Mouse (Mus musculus): Measurements from ENCODE around the gene Rimbp2. TPM values are rescaled to one million over a fixed set of nuclear protein-coding genes. Genes with fewer than 3 reads are reported as not detected.
"Not testable (repeated sequence)": the region's sequence is repeated elsewhere in the genome, so short reads cannot be mapped to it uniquely, and the experiment has no call there.

Gene Rimbp2
- polyA plus RNA-seq, 1 experiment: not detected

DNA sequence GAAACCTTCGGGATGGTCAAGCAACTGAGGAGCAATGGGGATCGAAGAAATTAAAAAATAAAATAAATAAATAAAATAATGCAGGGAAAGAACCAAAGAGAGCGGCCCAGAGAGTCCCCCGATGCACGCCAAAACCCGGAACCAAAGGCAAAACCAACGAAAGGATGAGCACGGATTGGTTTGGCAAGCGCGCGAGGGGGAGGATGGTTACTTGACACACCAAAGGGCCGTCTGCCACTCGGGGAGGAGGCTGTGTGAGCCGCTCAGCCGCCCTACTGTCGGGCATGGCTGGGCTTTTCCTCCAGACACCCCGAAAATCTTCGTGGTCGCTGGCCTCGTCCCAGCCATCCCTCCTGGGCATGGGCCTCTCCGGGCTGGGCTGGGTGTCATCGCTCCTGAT lies 171.7 kb downstream of the Rimbp2 start:
- Histone ChIP-seq H3K4me3 (ENCODE audit: insufficient read depth, low read depth, low read length) (no peak overlapping the region), H3K27ac (replicated peaks; ENCODE audit: low read depth, low read length) (no peak overlapping the region), H3K4me1 (ENCODE audit: control insufficient read depth, insufficient read depth, insufficient read length, low read length) (no peaks in the 10 kb centered on the region)

GRCm38 (mm10) chr5:128776386-128776785 lies 176.9 kb downstream of the Rimbp2 start:
- Histone ChIP-seq H3K4me3 (ENCODE audit: insufficient read depth, low read depth, low read length) (no peak overlapping the region), H3K4me1 (ENCODE audit: control insufficient read depth, insufficient read depth, insufficient read length, low read length) (no peaks in the 10 kb centered on the region), H3K27ac (replicated peaks; ENCODE audit: low read depth, low read length) (no peak overlapping the region)

DNA sequence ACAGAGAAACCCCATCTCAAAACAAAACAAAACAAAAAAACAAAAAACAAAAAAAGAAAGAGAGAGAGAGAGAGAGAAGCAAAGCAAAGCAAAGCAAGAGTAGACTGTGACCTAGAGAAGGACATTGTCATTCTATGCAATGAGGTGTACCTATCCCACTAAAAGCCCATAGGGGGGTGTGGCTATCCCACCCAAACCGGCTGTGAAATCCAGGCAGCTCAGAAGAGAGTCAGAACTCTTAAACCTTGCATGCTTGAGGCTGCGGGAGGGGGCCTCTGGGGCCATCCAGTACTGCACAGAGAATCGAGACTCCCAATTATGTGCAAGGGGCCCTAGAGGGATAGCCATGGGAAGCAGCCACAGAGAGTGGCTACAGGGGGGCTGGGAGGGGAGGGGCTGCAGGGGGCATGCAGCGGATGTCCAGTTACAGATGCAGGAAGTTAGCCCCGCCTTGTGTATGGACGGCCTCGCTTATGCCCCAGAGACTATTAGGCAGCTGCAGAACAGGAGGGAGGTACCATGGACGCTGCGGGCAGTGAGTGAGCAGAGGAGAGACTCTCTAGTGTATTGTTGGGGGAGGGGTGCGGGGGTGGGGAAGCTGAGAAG lies 184.2 kb downstream of the Rimbp2 start:
- no peak overlapping the region for H3K27ac ChIP-seq (replicated peaks; ENCODE audit: low read depth, low read length)
- H3K4me1 ChIP-seq (ENCODE audit: control insufficient read depth, insufficient read depth, insufficient read length, low read length): no peaks in the 10 kb centered on the region

DNA sequence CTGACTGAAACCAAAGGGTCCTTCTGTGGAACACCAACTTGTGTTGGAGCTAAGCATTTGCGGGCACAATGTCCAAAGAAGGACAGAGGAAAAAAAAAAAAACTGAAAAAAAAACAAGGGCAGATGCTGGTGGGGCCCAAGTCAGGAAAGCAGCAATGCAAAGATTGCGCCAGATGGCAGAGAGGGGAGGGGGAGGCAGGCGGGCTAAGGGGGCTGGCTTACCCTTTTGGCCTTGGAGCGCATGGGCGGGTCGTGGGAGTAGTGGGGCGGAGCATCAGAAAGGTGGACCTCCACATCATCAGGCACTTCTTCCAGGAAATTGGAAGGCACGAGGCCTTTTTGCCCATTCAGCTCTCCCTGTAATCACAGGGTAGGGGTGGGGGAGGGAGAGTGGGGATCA lies 192.2 kb downstream of the Rimbp2 start:
- Histone ChIP-seq H3K4me1 (ENCODE audit: control insufficient read depth, insufficient read depth, insufficient read length, low read length) (no peaks in the 10 kb centered on the region), H3K27ac (replicated peaks; ENCODE audit: low read depth, low read length) (no peak overlapping the region), H3K4me3 (ENCODE audit: insufficient read depth, low read depth, low read length) (no peak overlapping the region)

More for the DNA sequence above, 184.2 kb downstream of the Rimbp2 start:
- H3K4me3 ChIP-seq (ENCODE audit: insufficient read depth, low read depth, low read length): no peak overlapping the region

DNA sequence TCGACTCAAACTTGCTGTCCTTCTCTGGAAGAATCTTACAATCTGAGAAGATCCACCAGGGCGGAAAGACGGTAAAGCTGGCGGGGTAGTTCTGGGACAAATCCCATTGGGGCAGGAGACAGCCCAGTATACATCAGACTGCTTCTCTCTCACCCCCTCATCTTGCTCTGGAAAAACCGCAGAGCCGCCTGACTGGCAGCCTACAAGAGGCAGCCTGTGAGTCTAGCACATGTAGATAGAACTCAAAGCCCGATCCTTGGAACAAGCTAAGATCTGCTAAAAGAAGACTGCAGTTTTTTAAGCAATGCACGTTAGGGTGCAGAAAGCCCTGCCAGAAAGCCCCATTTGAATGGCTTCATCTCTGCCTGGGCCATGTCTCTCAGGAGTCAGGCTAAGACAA lies 207.0 kb downstream of the Rimbp2 start:
- H3K27ac ChIP-seq (replicated peaks; ENCODE audit: low read depth, low read length): no peak overlapping the region
- H3K4me1 ChIP-seq (ENCODE audit: control insufficient read depth, insufficient read depth, insufficient read length, low read length): no peaks in the 10 kb centered on the region
- H3K4me3 ChIP-seq (ENCODE audit: insufficient read depth, low read depth, low read length): no peak overlapping the region

DNA sequence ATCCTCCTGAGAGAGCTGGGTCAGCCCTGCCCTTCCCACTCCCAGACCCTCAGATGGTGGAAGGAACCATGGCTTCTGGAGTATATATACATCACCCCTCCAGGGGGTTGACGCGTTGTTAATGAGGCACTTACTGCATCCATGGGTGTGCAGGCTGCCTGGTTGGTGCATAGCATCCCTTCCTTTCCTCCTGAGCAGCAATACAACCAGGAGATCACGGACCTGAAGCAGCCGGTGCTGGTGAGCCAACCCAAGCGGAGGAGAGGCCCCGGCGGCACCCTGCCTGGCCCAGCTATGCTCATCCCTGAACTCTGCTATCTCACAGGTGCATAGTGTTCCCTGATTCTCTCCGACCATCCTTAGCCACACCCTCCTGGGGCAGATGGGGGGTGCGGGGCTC lies 208.1 kb downstream of the Rimbp2 start:
- Histone ChIP-seq H3K4me1 (ENCODE audit: control insufficient read depth, insufficient read depth, insufficient read length, low read length) (no peaks in the 10 kb centered on the region), H3K4me3 (ENCODE audit: insufficient read depth, low read depth, low read length) (no peak overlapping the region), H3K27ac (replicated peaks; ENCODE audit: low read depth, low read length) (no peak overlapping the region)

- Histone ChIP-seq H3K4me3 (ENCODE audit: insufficient read depth, low read depth, low read length) (no peak overlapping the region), H3K27ac (replicated peaks; ENCODE audit: low read depth, low read length) (no peak overlapping the region), H3K4me1 (ENCODE audit: control insufficient read depth, insufficient read depth, insufficient read length, low read length) (no peaks in the 10 kb centered on the region)
Measured at GRCm38 (mm10) chr5:128744351-128744750, 208.9 kb downstream of the Rimbp2 start.

GRCm38 (mm10) chr5:128739838-128740171 lies 213.5 kb downstream of the Rimbp2 start:
- H3K4me1 ChIP-seq (ENCODE audit: control insufficient read depth, insufficient read depth, insufficient read length, low read length): no peaks in the 10 kb centered on the region
- no peak overlapping the region for H3K4me3 ChIP-seq (ENCODE audit: insufficient read depth, low read depth, low read length)
- H3K27ac ChIP-seq (replicated peaks; ENCODE audit: low read depth, low read length): no peak overlapping the region

DNA sequence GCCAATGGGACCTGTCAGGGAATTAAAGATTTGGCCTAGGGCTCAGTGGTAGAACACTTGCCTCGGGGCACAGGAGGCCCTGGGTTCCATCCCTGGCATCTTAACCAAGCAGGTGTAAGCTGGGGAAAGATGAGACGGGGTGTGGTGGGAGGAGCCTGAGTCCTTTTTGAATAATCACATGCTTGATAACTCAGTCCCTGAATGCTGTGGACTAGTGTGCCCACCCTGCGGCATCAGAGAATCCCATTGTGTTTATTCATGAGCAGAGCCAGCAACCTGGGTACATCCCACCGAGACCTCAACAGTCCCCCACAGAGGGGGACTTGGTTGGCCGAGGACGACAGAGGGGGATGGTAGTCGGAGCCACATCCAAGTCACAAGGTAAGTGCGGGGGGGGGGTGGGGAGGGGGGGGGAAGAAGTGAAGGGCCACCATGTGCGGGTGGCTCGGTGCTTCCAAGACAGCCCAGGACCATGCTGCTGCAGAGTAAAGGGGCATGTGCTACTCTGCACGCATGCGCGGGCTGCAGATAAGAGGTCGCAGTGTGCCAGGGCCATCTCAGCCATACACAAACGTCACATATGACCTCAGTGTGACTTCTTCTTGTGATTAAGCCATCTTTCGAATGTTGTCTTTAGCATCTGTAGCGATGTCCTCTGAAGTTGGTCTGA lies 214.0 kb downstream of the Rimbp2 start:
- no peak overlapping the region for H3K4me3 ChIP-seq (ENCODE audit: insufficient read depth, low read depth, low read length)
- H3K27ac ChIP-seq (replicated peaks; ENCODE audit: low read depth, low read length): no peak overlapping the region
- no peaks in the 10 kb centered on the region for H3K4me1 ChIP-seq (ENCODE audit: control insufficient read depth, insufficient read depth, insufficient read length, low read length)

DNA sequence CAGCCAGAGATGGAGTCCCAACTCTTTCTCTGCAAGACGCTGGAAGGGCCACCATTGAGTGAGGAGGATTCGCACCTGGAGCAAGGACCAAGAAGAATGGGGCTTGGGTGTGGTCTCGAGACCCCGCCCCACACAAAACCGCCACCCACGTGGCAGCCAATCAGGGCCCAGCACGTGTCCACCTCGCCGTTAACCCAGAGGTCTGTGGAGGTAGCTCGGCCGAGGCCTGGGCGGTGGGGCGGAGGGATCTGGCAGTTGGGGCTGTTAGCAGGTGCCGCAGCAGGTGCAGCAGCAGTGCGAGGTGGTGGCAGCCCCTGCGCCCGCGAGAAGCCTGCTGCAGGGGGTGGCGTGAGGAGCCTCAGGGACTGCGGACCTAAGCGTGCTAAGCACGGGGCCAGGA lies 217.4 kb downstream of the Rimbp2 start:
- H3K27ac ChIP-seq (replicated peaks; ENCODE audit: low read depth, low read length): no peak overlapping the region
- no peak overlapping the region for H3K4me3 ChIP-seq (ENCODE audit: insufficient read depth, low read depth, low read length)
- H3K4me1 ChIP-seq (ENCODE audit: control insufficient read depth, insufficient read depth, insufficient read length, low read length): no peaks in the 10 kb centered on the region

- Histone ChIP-seq H3K4me3 (ENCODE audit: insufficient read depth, low read depth, low read length) (no peak overlapping the region), H3K4me1 (ENCODE audit: control insufficient read depth, insufficient read depth, insufficient read length, low read length) (no peaks in the 10 kb centered on the region), H3K27ac (replicated peaks; ENCODE audit: low read depth, low read length) (no peak overlapping the region)
Measured at GRCm38 (mm10) chr5:128733955-128734354, 219.3 kb downstream of the Rimbp2 start.

- Histone ChIP-seq H3K4me3 (ENCODE audit: insufficient read depth, low read depth, low read length) (no peak overlapping the region), H3K27ac (replicated peaks; ENCODE audit: low read depth, low read length) (no peak overlapping the region), H3K4me1 (ENCODE audit: control insufficient read depth, insufficient read depth, insufficient read length, low read length) (no peaks in the 10 kb centered on the region)
Measured at GRCm38 (mm10) chr5:128732416-128733014, 220.8 kb downstream of the Rimbp2 start.

- Histone ChIP-seq H3K4me3 (ENCODE audit: insufficient read depth, low read depth, low read length) (no peak overlapping the region), H3K27ac (replicated peaks; ENCODE audit: low read depth, low read length) (no peak overlapping the region), H3K4me1 (ENCODE audit: control insufficient read depth, insufficient read depth, insufficient read length, low read length) (no peaks in the 10 kb centered on the region)
Measured at GRCm38 (mm10) chr5:128730634-128731033, 222.7 kb downstream of the Rimbp2 start.

- H3K4me3 ChIP-seq (ENCODE audit: insufficient read depth, low read depth, low read length): no peak overlapping the region
- no peak overlapping the region for H3K27ac ChIP-seq (replicated peaks; ENCODE audit: low read depth, low read length)
- H3K4me1 ChIP-seq (ENCODE audit: control insufficient read depth, insufficient read depth, insufficient read length, low read length): no peaks in the 10 kb centered on the region
Measured at GRCm38 (mm10) chr5:128729341-128729740, 223.9 kb downstream of the Rimbp2 start.

DNA sequence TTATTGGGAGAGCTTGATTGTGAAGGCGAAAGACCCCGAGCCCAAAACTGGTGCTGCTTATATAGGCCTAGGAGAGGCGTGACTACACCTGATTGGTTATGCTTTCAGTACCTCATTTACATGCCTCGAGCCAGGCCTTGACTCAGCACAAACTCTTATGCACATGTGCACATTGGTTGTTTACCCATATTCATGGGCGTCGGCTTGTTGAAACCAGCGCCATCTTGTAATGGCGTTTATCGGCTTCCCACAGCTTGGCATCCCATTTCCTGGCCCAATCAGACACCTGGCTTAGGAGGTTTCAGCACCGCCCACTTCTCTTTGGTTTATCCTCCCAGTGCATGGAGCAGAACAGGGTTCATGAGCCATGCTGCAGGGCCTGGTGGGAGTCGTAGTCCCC lies 232.8 kb downstream of the Rimbp2 start:
- not testable (repeated sequence) for H3K4me3 ChIP-seq (ENCODE audit: insufficient read depth, low read depth, low read length); H3K4me1 ChIP-seq (ENCODE audit: control insufficient read depth, insufficient read depth, insufficient read length, low read length); H3K27ac ChIP-seq (replicated peaks; ENCODE audit: low read depth, low read length)

DNA sequence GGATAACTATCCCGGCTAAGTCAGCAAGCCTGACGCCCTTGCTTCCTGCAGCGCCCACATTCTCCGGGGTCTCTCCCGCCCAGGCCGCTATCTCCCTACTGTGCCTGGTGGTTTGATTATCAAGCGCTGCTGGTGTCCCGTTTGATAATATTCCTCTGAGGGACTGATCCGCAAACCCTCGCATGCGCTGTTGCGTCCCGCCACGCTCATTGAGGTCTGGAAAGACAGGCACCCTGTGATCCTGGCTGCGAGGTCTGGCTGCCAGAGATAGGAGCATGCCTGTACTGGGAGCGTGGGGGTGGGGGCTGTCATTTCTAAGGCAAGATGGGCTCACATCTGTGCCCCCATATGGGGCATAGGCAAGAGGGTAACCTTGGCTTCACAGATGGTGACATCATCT lies 238.1 kb downstream of the Rimbp2 start:
- no peak overlapping the region for H3K4me3 ChIP-seq (ENCODE audit: insufficient read depth, low read depth, low read length)
- H3K4me1 ChIP-seq (ENCODE audit: control insufficient read depth, insufficient read depth, insufficient read length, low read length): no peaks in the 10 kb centered on the region

More for the DNA sequence above, 238.1 kb downstream of the Rimbp2 start:
- no peak overlapping the region for H3K27ac ChIP-seq (replicated peaks; ENCODE audit: low read depth, low read length)
